Mouse (Mus musculus): ENCODE results near the gene Plekhm2.

- TF ChIP-seq TAL1 (IDR thresholded peaks at IDR 0.05; ENCODE audit: low read length) (no peak), GATA1 (IDR thresholded peaks at IDR 0.05; ENCODE audit: low read length) (no peak)
These were observed 5.7 kb downstream of the Plekhm2 start for GRCm38 (mm10) chr4:141658846-141659484.

All from erythroblast, embryonic 14.5 days (primary cell).